Mouse (Mus musculus): ENCODE results near the gene Olfr130.

Gene Olfr130

GRCm38 (mm10) chr17:38063621-38064020 lies at the start of gene Olfr130:
Olfr130 (plus strand) TSS chr17:38063921.
- no peak for DNase-seq (ENCODE audit: low read depth, low spot score)

- DNase-seq (ENCODE audit: low read depth, low spot score) = no peak
Observed at GRCm38 (mm10) chr17:38016341-38016740, 47.4 kb upstream of the Olfr130 start.

- no peak for DNase-seq (ENCODE audit: low read depth, low spot score)
Observed at GRCm38 (mm10) chr17:38026297-38026696, 37.4 kb upstream of the Olfr130 start.

GRCm38 (mm10) chr17:38059979-38060378 lies 3.7 kb upstream of the Olfr130 start, which contains the start of gene Olfr129:
Olfr129 (minus strand) TSS chr17:38060079.
- no peak for DNase-seq (ENCODE audit: low read depth, low spot score)

- no peak for DNase-seq (ENCODE audit: low read depth, low spot score)
Observed at GRCm38 (mm10) chr17:38082364-38082763, 18.6 kb downstream of the Olfr130 start.

GRCm38 (mm10) chr17:38088593-38088992 lies 24.9 kb downstream of the Olfr130 start, which contains the start of gene Olfr131:
Olfr131 (minus strand) TSS chr17:38088693.
- no peak for DNase-seq (ENCODE audit: low read depth, low spot score)

All from CD4-positive helper T cell, adult 2 months (primary cell).